Mouse (Mus musculus): ENCODE results near the gene Dap. TPM values are rescaled to one million over a fixed set of nuclear protein-coding genes. Genes with fewer than 3 reads are reported as not detected.

Dap gene
- polyA plus RNA-seq, 1 experiment from 2014 or later = 87.1 TPM

DNA sequence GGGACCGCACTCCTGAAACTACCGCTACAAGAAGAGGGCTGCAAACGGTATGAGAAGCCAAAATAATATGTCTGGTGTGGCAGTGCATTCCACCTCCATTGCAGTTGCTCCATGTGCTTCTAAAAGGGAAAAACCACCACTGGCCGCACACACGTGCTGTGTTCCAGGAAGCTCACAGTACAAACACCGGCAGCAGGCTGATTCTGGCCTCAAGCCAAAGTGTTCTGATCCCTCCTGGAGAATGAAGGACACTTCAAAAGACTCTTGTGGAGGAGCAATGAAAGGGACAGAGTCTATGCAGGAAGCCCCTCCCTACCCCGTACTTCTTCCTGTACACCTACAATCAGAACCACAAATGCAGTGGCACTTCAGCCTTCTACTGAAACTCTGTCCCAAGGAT is 12.2 kb upstream of the Dap start:
- WGBS = 78% methylated on average over 7 of the region's 7 CpGs
- no peak overlapping the region for H3K9ac ChIP-seq (ENCODE audit: low read depth, low read length)
- H3K4me2 ChIP-seq (replicated peaks; ENCODE audit: low read depth, low read length) = no peak overlapping the region
- no peak for ATAC-seq (ENCODE audit: low FRiP score, low TSS enrichment)
- no peaks in the 10 kb centered on the region for H3K4me1 ChIP-seq (ENCODE audit: control insufficient read depth, insufficient read depth, low read length)
- no peak overlapping the region for H3K4me3 ChIP-seq (ENCODE audit: low read length)
- no peak overlapping the region for H3K27ac ChIP-seq (ENCODE audit: low read depth, low read length)
- H3K9me3 ChIP-seq (ENCODE audit: control insufficient read depth, low read length) = no peaks in the 10 kb centered on the region
- H3K27me3 ChIP-seq (ENCODE audit: control insufficient read depth, insufficient read depth, low read length) = no peaks in the 10 kb centered on the region
- H3K36me3 ChIP-seq (ENCODE audit: control insufficient read depth, insufficient read depth, low read length) = no peaks in the 10 kb centered on the region

DNA sequence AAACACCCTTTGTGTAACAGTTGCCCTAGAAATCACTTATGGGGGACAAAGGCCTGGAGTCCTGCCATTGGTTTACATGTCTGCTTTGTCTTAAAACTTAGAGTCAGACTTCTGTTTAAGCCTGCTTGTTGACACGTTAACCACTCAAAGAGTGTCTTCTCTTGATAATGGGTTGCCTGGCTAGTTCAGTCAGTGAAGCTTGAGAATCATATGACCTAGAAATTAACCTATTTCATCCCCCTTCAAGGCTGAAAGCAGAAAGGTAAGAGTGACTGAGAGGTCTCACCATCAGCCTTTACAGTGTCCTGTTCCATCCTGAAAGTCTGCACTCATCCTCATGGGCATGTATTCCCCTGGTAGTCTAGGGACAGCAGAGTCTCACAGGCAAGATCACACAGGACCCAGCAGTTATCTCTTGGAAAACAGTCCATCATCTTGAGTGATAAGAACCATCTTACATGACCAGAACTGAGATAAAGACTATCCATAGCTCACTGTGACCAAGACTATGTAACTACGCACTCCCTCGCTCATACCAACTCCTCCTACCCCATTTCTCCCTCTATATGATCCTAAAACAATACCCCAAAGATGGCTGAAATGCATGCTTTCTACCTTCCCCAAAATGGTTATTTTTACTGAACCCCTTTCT is 10.4 kb upstream of the Dap start:
- ATAC-seq (ENCODE audit: low FRiP score, low TSS enrichment) = no peak
- Histone ChIP-seq H3K9me3 (ENCODE audit: control insufficient read depth, low read length) (no peaks in the 10 kb centered on the region), H3K9ac (ENCODE audit: low read depth, low read length) (no peak overlapping the region), H3K27ac (ENCODE audit: low read depth, low read length) (no peak overlapping the region), H3K36me3 (ENCODE audit: control insufficient read depth, insufficient read depth, low read length) (no peaks in the 10 kb centered on the region), H3K4me1 (ENCODE audit: control insufficient read depth, insufficient read depth, low read length) (no peaks in the 10 kb centered on the region), H3K27me3 (ENCODE audit: control insufficient read depth, insufficient read depth, low read length) (no peaks in the 10 kb centered on the region), H3K4me2 (replicated peaks; ENCODE audit: low read depth, low read length) (no peak overlapping the region), H3K4me3 (ENCODE audit: low read length) (no peak overlapping the region)
- WGBS = 92% methylated on average over 3 of the region's 3 CpGs

GRCm38 (mm10) chr15:31222216-31222615 is 1.9 kb upstream of the Dap start:
- Histone ChIP-seq H3K4me3 (ENCODE audit: low read length) (no peak overlapping the region), H3K9ac (ENCODE audit: low read depth, low read length) (no peak overlapping the region), H3K9me3 (ENCODE audit: control insufficient read depth, low read length) (no peaks in the 10 kb centered on the region), H3K27ac (ENCODE audit: low read depth, low read length) (no peak overlapping the region), H3K27me3 (ENCODE audit: control insufficient read depth, insufficient read depth, low read length) (no peaks in the 10 kb centered on the region), H3K36me3 (ENCODE audit: control insufficient read depth, insufficient read depth, low read length) (no peaks in the 10 kb centered on the region), H3K4me2 (replicated peaks; ENCODE audit: low read depth, low read length) (no peak overlapping the region), H3K4me1 (ENCODE audit: control insufficient read depth, insufficient read depth, low read length) (0 out of 2 replicates have a peak, but pooled peaks cover 4% of the 10 kb centered on the region)
- ATAC-seq (ENCODE audit: low FRiP score, low TSS enrichment) = no peak
- WGBS = 80% methylated on average over 6 of the region's 6 CpGs

GRCm38 (mm10) chr15:31223596-31224134 is 449 bp upstream of the Dap start:
- WGBS = 40% methylated on average over 15 of the region's 15 CpGs

DNA sequence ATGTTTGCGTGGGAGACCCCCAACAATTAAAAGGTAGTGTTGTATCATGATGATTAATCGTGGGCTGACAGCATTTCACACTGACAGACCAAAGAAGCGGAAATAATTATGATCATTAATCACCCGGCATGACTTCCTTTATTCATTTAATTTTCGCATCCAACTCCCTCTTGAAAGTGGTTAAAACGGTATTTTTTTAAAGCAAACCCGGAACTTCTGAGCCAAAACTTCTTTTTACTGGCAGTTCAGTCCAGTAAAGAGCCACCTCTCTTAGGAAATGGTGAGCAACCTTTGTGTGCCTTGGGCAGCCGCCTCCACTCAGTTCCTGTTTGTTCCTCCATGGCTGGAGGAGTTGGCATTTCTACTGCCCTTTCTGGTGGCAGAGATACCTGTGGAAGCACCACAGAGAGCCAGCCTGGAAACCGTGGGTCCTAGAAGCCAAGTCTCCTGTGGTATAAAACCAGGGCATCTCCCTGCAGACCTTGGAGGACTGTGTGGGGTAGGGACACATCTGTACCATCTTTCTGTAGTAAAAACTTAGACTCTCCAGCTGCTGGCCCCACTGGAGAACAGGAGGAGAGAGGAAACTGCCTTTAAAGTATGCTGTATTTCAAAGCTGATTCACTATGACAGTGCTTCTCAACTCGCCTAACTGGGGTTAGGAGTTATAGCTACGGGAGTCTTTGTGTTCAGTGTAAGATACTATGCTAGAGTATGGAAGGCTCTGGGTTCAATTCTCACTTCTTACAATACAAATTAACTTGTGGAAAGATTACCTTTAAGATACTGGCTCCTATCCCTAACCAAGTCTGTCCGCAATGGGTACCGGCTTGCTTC is 910 bp downstream of the Dap start:
- 29% methylated on average over 13 of the region's 13 CpGs for WGBS
- no peak for ATAC-seq (ENCODE audit: low FRiP score, low TSS enrichment)
- H3K27me3 ChIP-seq (ENCODE audit: control insufficient read depth, insufficient read depth, low read length) = no peaks in the 10 kb centered on the region
- peak overlapping the region; percentile 83 for H3K9ac ChIP-seq (ENCODE audit: low read depth, low read length)
- 0 out of 2 replicates have a peak, but pooled peaks cover 4% of the 10 kb centered on the region for H3K4me1 ChIP-seq (ENCODE audit: control insufficient read depth, insufficient read depth, low read length)
- H3K36me3 ChIP-seq (ENCODE audit: control insufficient read depth, insufficient read depth, low read length) = no peaks in the 10 kb centered on the region; the same call in 1 of the 2 replicates
- H3K4me2 ChIP-seq (replicated peaks; ENCODE audit: low read depth, low read length) = peak overlapping the region; percentile 63
- peak overlapping the region; percentile 80; the same call in 1 of the 2 replicates for H3K27ac ChIP-seq (ENCODE audit: low read depth, low read length)
- peak overlapping the region; percentile 83 for H3K4me3 ChIP-seq (ENCODE audit: low read length)
- H3K9me3 ChIP-seq (ENCODE audit: control insufficient read depth, low read length) = no peaks in the 10 kb centered on the region

More at GRCm38 (mm10) chr15:31223596-31224134, 449 bp upstream of the Dap start:
- Histone ChIP-seq H3K4me1 (ENCODE audit: control insufficient read depth, insufficient read depth, low read length) (0 out of 2 replicates have a peak, but pooled peaks cover 4% of the 10 kb centered on the region), H3K4me2 (replicated peaks; ENCODE audit: low read depth, low read length) (peak overlapping the region; percentile 49), H3K4me3 (ENCODE audit: low read length) (peak overlapping the region; percentile 83), H3K9me3 (ENCODE audit: control insufficient read depth, low read length) (no peaks in the 10 kb centered on the region), H3K27me3 (ENCODE audit: control insufficient read depth, insufficient read depth, low read length) (no peaks in the 10 kb centered on the region), H3K27ac (ENCODE audit: low read depth, low read length) (no peak overlapping the region), H3K36me3 (ENCODE audit: control insufficient read depth, insufficient read depth, low read length) (no peaks in the 10 kb centered on the region; the same call in 1 of the 2 replicates), H3K9ac (ENCODE audit: low read depth, low read length) (peak overlapping the region; percentile 83)
- ATAC-seq (ENCODE audit: low FRiP score, low TSS enrichment) = 0 out of 2 replicates have a peak, but pooled peaks have one; percentile 0

- ATAC-seq (ENCODE audit: low FRiP score, low TSS enrichment) = no peak
- Histone ChIP-seq H3K4me1 (ENCODE audit: control insufficient read depth, insufficient read depth, low read length) (0 out of 2 replicates have a peak, but pooled peaks cover 4% of the 10 kb centered on the region), H3K27ac (ENCODE audit: low read depth, low read length) (no peak overlapping the region), H3K9me3 (ENCODE audit: control insufficient read depth, low read length) (no peaks in the 10 kb centered on the region), H3K4me3 (ENCODE audit: low read length) (peak overlapping the region; percentile 83; the same call in 1 of the 2 replicates), H3K27me3 (ENCODE audit: control insufficient read depth, insufficient read depth, low read length) (no peaks in the 10 kb centered on the region), H3K9ac (ENCODE audit: low read depth, low read length) (no peak overlapping the region), H3K36me3 (ENCODE audit: control insufficient read depth, insufficient read depth, low read length) (no peaks in the 10 kb centered on the region; the same call in 1 of the 2 replicates), H3K4me2 (replicated peaks; ENCODE audit: low read depth, low read length) (peak overlapping the region; percentile 63)
- 73% methylated on average over 4 of the region's 4 CpGs for WGBS
These were observed 1.7 kb downstream of the Dap start for GRCm38 (mm10) chr15:31225643-31226325.

DNA sequence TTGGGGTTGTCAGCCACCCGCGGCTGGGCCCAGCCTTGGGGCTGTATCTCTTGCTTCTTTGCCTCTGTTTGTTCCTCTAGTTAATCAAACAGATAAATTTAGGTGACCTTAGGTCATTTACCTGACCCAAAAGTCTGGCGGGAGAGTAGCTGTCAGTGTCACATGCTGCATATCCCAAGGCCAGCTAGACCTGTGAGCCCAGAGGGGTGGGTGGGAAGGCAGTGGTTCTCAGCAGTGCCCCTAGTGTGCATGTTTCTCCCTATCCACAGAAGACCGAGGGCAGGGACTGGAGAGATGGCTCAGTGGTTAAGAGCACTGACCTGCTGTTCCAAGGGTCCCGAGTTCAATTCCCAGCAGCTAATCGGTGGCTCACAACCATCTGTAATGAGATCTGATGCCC is 2.4 kb downstream of the Dap start:
- no peak for ATAC-seq (ENCODE audit: low FRiP score, low TSS enrichment)
- Histone ChIP-seq H3K9me3 (ENCODE audit: control insufficient read depth, low read length) (no peaks in the 10 kb centered on the region), H3K4me3 (ENCODE audit: low read length) (no peak overlapping the region), H3K27ac (ENCODE audit: low read depth, low read length) (no peak overlapping the region), H3K4me1 (ENCODE audit: control insufficient read depth, insufficient read depth, low read length) (0 out of 2 replicates have a peak, but pooled peaks cover 4% of the 10 kb centered on the region), H3K9ac (ENCODE audit: low read depth, low read length) (no peak overlapping the region), H3K27me3 (ENCODE audit: control insufficient read depth, insufficient read depth, low read length) (no peaks in the 10 kb centered on the region), H3K36me3 (ENCODE audit: control insufficient read depth, insufficient read depth, low read length) (no peaks in the 10 kb centered on the region; the same call in 1 of the 2 replicates), H3K4me2 (replicated peaks; ENCODE audit: low read depth, low read length) (no peak overlapping the region)
- WGBS = 71% methylated on average over 6 of the region's 6 CpGs

GRCm38 (mm10) chr15:31227793-31228192 is 3.7 kb downstream of the Dap start:
- no peak overlapping the region for H3K4me3 ChIP-seq (ENCODE audit: low read length)
- ATAC-seq (ENCODE audit: low FRiP score, low TSS enrichment) = no peak
- no peaks in the 10 kb centered on the region; the same call in 1 of the 2 replicates for H3K36me3 ChIP-seq (ENCODE audit: control insufficient read depth, insufficient read depth, low read length)
- no peak overlapping the region for H3K4me2 ChIP-seq (replicated peaks; ENCODE audit: low read depth, low read length)
- H3K9me3 ChIP-seq (ENCODE audit: control insufficient read depth, low read length) = no peaks in the 10 kb centered on the region
- H3K9ac ChIP-seq (ENCODE audit: low read depth, low read length) = no peak overlapping the region
- no peaks in the 10 kb centered on the region for H3K27me3 ChIP-seq (ENCODE audit: control insufficient read depth, insufficient read depth, low read length)
- 0 out of 2 replicates have a peak, but pooled peaks cover 4% of the 10 kb centered on the region for H3K4me1 ChIP-seq (ENCODE audit: control insufficient read depth, insufficient read depth, low read length)
- no peak overlapping the region for H3K27ac ChIP-seq (ENCODE audit: low read depth, low read length)
- 87% methylated on average over 8 of the region's 8 CpGs for WGBS

All from kidney, embryonic 14.5 days (tissue).